In the genomic region with DNA sequence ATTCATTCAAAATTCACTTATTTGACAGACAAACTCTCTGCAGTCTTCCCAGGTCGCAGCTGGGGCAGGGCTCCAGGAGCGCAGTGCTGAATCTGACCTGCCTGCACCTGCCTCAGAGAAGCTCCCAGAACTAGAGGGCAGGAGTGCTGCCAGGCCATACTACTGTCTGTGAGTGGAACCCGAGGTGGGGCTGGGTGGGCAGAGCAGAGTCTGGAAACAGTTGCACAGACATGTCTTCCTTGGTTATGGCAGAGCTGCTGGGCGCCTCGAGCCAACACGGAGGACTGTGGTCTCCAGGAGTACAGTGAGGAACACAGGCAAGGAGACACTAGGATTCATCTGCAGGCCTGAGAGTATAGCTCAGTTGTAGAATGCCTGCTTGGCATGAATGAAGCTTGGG, we compare ENCODE assay signal across 14 mouse cellular contexts.
A peak's percentile ranks its signal among the peaks of the same experiment; 100 is the strongest.
DNase-seq lines count a peak whose midpoint lies in the region; ATAC-seq and TF ChIP-seq lines count a peak whose summit lies in the region.
"Had no signal": no experiment of that assay in that cellular context is flagged by ENCODE, and none has a peak within 500 bp of the region (broad histone marks: within the 10 kb centered on the region; RNA-seq: fewer than 3 reads in every experiment).

No protein-coding gene starts in this region.

- peak overlapping the region; percentile 5; the same call in 1 of the 2 replicates for H3K27ac ChIP-seq in forebrain, embryonic 10.5 days
- no peak overlapping the region for H3K27ac ChIP-seq in forebrain, embryonic 14.5 days (ENCODE audit: low read depth, low read length)
- peak overlapping the region; percentile 45 for H3K27ac ChIP-seq in kidney, embryonic 15.5 days
- no peak overlapping the region for H3K27ac ChIP-seq in kidney, embryonic 14.5 days (ENCODE audit: low read depth, low read length)
- H3K27ac ChIP-seq in thymus, adult 2 months (ENCODE audit: control insufficient read depth, insufficient read depth, low read length) = peak overlapping the region; percentile 68
- H3K27ac ChIP-seq: hindbrain, embryonic 12.5 days; limb, embryonic 15.5 days had no signal

- H3K9ac ChIP-seq in forebrain, embryonic 14.5 days (ENCODE audit: low read length) = no peak overlapping the region
- no peak overlapping the region for H3K9ac ChIP-seq in kidney, embryonic 15.5 days
- H3K9ac ChIP-seq in kidney, embryonic 14.5 days (ENCODE audit: low read depth, low read length) = no peak overlapping the region
- H3K9ac ChIP-seq: hindbrain, embryonic 12.5 days; limb, embryonic 15.5 days had no signal

- no peaks in the 10 kb centered on the region for H3K36me3 ChIP-seq in forebrain, embryonic 10.5 days (replicated peaks)
- no peaks in the 10 kb centered on the region for H3K36me3 ChIP-seq in forebrain, embryonic 14.5 days (ENCODE audit: control insufficient read depth, insufficient read depth, low read length)
- H3K36me3 ChIP-seq in kidney, embryonic 15.5 days = no peaks in the 10 kb centered on the region
- H3K36me3 ChIP-seq in kidney, embryonic 14.5 days (ENCODE audit: control insufficient read depth, insufficient read depth, low read length) = no peaks in the 10 kb centered on the region
- H3K36me3 ChIP-seq in thymus, adult 2 months (ENCODE audit: control insufficient read depth, insufficient read depth, low read length) = no peaks in the 10 kb centered on the region
- H3K36me3 ChIP-seq: G1E; hindbrain, embryonic 12.5 days; limb, embryonic 15.5 days had no signal

- 0 out of 2 replicates have a peak, but pooled peaks have one; percentile 8 for TF ChIP-seq CTCF in thymus, adult 2 months (IDR thresholded peaks at IDR 0.05; ENCODE audit: borderline replicate concordance, control insufficient read depth, extremely low read depth, insufficient read depth, low read length, poor library complexity)

- H3K4me1 ChIP-seq in forebrain, embryonic 10.5 days = no peaks in the 10 kb centered on the region
- no peaks in the 10 kb centered on the region for H3K4me1 ChIP-seq in forebrain, embryonic 14.5 days (ENCODE audit: control insufficient read depth, insufficient read depth, low read length)
- H3K4me1 ChIP-seq in kidney, embryonic 15.5 days = peaks cover 32% of the 10 kb centered on the region
- H3K4me1 ChIP-seq in kidney, embryonic 14.5 days (ENCODE audit: control insufficient read depth, insufficient read depth, low read length) = 0 out of 2 replicates have a peak, but pooled peaks cover 6% of the 10 kb centered on the region
- H3K4me1 ChIP-seq in thymus, adult 2 months (replicated peaks; ENCODE audit: control insufficient read depth, insufficient read depth, low read length) = peaks cover 53% of the 10 kb centered on the region
- H3K4me1 ChIP-seq: hindbrain, embryonic 12.5 days had no signal

- no peak overlapping the region for H3K4me2 ChIP-seq in forebrain, embryonic 14.5 days (ENCODE audit: low read length)
- no peak overlapping the region for H3K4me2 ChIP-seq in kidney, embryonic 15.5 days
- no peak overlapping the region for H3K4me2 ChIP-seq in kidney, embryonic 14.5 days (replicated peaks; ENCODE audit: low read depth, low read length)
- H3K4me2 ChIP-seq: hindbrain, embryonic 12.5 days; limb, embryonic 15.5 days; midbrain, embryonic 11.5 days had no signal

- DNase-seq in forebrain, embryonic 10.5 days (ENCODE audit: extremely low spot score, low spot score) = no peak
- DNase-seq in forebrain, embryonic 14.5 days (ENCODE audit: low spot score) = no peak
- peak; percentile 40 for DNase-seq in thymus, adult 2 months
- no peak for DNase-seq in thymus, postnatal 0 days (ENCODE audit: low spot score)
- peak; percentile 61 for DNase-seq in thymus, postnatal 4 days
- DNase-seq in left cerebral cortex, adult 8-10 months (ENCODE audit: low spot score in 2 of 2) = no peak
- DNase-seq: cerebellum, adult 9-11 months; gastrocnemius, postnatal 25 days had no signal

- H3K4me3 ChIP-seq in forebrain, embryonic 10.5 days = no peak overlapping the region
- H3K4me3 ChIP-seq in forebrain, embryonic 14.5 days (ENCODE audit: low read depth, low read length) = no peak overlapping the region
- no peak overlapping the region for H3K4me3 ChIP-seq in kidney, embryonic 15.5 days (replicated peaks)
- H3K4me3 ChIP-seq in kidney, embryonic 14.5 days (ENCODE audit: low read length) = no peak overlapping the region
- no peak overlapping the region for H3K4me3 ChIP-seq in thymus, adult 2 months (ENCODE audit: control insufficient read depth, insufficient read depth, low read length)
- H3K4me3 ChIP-seq: hindbrain, embryonic 12.5 days; limb, embryonic 15.5 days had no signal

- TF ChIP-seq POLR2A in thymus, adult 2 months (IDR thresholded peaks at IDR 0.05; ENCODE audit: control insufficient read depth, extremely low read depth, insufficient read depth, low read length, poor library complexity) = no peak

- H3K9me3 ChIP-seq in forebrain, embryonic 10.5 days = no peaks in the 10 kb centered on the region
- H3K9me3 ChIP-seq in forebrain, embryonic 14.5 days (replicated peaks; ENCODE audit: control insufficient read depth, low read length) = no peaks in the 10 kb centered on the region
- no peaks in the 10 kb centered on the region for H3K9me3 ChIP-seq in kidney, embryonic 15.5 days (replicated peaks)
- no peaks in the 10 kb centered on the region for H3K9me3 ChIP-seq in kidney, embryonic 14.5 days (ENCODE audit: control insufficient read depth, low read length)
- H3K9me3 ChIP-seq: G1E; hindbrain, embryonic 12.5 days; limb, embryonic 15.5 days had no signal

- H3K27me3 ChIP-seq in forebrain, embryonic 10.5 days (ENCODE audit: poor library complexity, severe bottlenecking) = no peaks in the 10 kb centered on the region
- no peaks in the 10 kb centered on the region for H3K27me3 ChIP-seq in forebrain, embryonic 14.5 days (replicated peaks; ENCODE audit: control insufficient read depth, insufficient read depth, low read length)
- no peaks in the 10 kb centered on the region for H3K27me3 ChIP-seq in kidney, embryonic 15.5 days
- no peaks in the 10 kb centered on the region for H3K27me3 ChIP-seq in kidney, embryonic 14.5 days (ENCODE audit: control insufficient read depth, insufficient read depth, low read length)
- no peaks in the 10 kb centered on the region for H3K27me3 ChIP-seq in thymus, adult 2 months (ENCODE audit: control insufficient read depth, insufficient read depth, low read length)
- H3K27me3 ChIP-seq: hindbrain, embryonic 12.5 days; limb, embryonic 15.5 days had no signal

- no peak for ATAC-seq in forebrain, embryonic 14.5 days
- ATAC-seq in kidney, embryonic 15.5 days (replicated peaks; ENCODE audit: low FRiP score) = no peak
- ATAC-seq in kidney, embryonic 14.5 days (ENCODE audit: low FRiP score, low TSS enrichment) = no peak

- WGBS in forebrain, embryonic 10.5 days = 90% methylated on average over 6 of the region's 6 CpGs
- WGBS in forebrain, embryonic 14.5 days = 88% methylated on average over 6 of the region's 6 CpGs
- 91% methylated on average over 6 of the region's 6 CpGs for WGBS in kidney, embryonic 15.5 days
- WGBS in kidney, embryonic 14.5 days = 91% methylated on average over 6 of the region's 6 CpGs
- 32% methylated on average over 6 of the region's 6 CpGs for WGBS in thymus, adult 2 months

Comparison
In these comparisons a context has a peak if more than half of its experiments do, and no peak if none do; other contexts are left out.
1. DNase-seq: peak in thymus, adult 2 months (single experiment) and thymus, postnatal 4 days (single experiment); none in forebrain, embryonic 10.5 days (single experiment), forebrain, embryonic 14.5 days (single experiment), thymus, postnatal 0 days (single experiment) and left cerebral cortex, adult 8-10 months (0 of 2).
2. H3K27ac ChIP-seq: peak in forebrain, embryonic 10.5 days (single experiment), kidney, embryonic 15.5 days (single experiment) and thymus, adult 2 months (single experiment); none in forebrain, embryonic 14.5 days (single experiment) and kidney, embryonic 14.5 days (single experiment).